Mouse (Mus musculus) E14TG2a.4 (cell line): ENCODE results near the gene Nhlrc4.

Experiments
- CTCF ChIP-seq: conservative IDR thresholded peaks from 2 replicates; pipeline ENCODE4 v1.5.1; 2014; ENCODE audit warnings: low read length
- NANOG ChIP-seq: IDR thresholded peaks from 2 replicates; pipeline ENCODE4 v1.6.1; 2014; ENCODE audit warnings: borderline replicate concordance, low read length, mixed read lengths
- POU5F1 ChIP-seq: IDR thresholded peaks from 2 replicates; pipeline ENCODE4 v1.6.1; 2014; ENCODE audit warnings: low read length, borderline replicate concordance

DNA sequence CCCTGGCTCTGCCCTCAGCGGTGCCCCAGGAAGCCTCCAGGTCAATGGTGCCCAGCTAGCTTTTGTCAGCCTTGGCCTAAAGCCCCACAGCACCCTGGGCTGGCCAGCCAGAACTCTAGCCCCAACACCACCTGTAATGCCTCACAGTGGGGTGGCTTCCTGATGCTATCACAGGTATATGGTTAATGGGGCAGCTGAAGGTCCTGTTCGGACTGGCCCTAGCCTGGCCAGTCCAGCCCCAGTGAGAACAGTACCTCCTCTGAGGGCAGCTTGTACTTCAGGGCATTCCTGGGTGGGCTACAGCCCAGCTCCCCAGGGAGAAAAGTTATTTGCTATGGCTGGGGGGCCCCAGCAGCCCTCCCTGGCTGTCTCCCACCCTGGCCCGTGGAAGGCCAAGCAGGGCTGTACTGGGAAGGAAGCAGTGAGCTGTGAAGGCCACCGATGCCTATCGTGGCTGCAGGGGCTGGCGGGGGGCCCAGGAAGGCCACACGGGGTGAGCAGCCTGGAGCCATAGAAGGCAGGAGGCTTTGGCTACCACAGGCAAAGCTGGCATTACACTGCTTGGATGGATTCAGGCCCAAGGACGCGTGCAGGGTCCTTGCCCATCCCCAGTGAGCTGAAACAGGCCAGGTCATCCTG, 875 bp upstream of the Nhlrc4 start:
- TF ChIP-seq CTCF (no peak), NANOG (no peak), POU5F1 (no peak)
